ENCODE assay signal across 8 mouse cellular contexts in genomic region chr10:121587371-121587840, GRCm38 (mm10). TPM values are rescaled to one million over a fixed set of nuclear protein-coding genes. Genes with fewer than 3 reads are reported as not detected.
DNase-seq lines count a peak whose midpoint lies in the region; ATAC-seq and TF ChIP-seq lines count a peak whose summit lies in the region.

No protein-coding gene starts in this region.

- H3K79me2 ChIP-seq in myocyte (ENCODE audit: control insufficient read depth, insufficient read depth), result peaks cover 35% of the 10 kb centered on the region

- H3K4me3 ChIP-seq in kidney, embryonic 15.5 days (replicated peaks), result peak overlapping the region; percentile 89
- peak overlapping the region; percentile 84; the same call in 1 of the 2 replicates for H3K4me3 ChIP-seq in cortical plate, adult 2 months (ENCODE audit: insufficient read depth, low read length)
- peak overlapping the region; percentile 67 for H3K4me3 ChIP-seq in myocyte

- H3K4me1 ChIP-seq in kidney, embryonic 15.5 days, result peaks cover 17% of the 10 kb centered on the region
- H3K4me1 ChIP-seq in cortical plate, adult 2 months (ENCODE audit: control insufficient read depth, insufficient read depth, low read length), result peaks cover 2% of the 10 kb centered on the region; the same call in 1 of the 2 replicates

- peak overlapping the region; percentile 85; the same call in 1 of the 2 replicates for H3K27ac ChIP-seq in kidney, embryonic 15.5 days
- H3K27ac ChIP-seq in cortical plate, adult 2 months (ENCODE audit: insufficient read depth, low read length), result no peak overlapping the region

- peak overlapping the region; percentile 70 for H3ac ChIP-seq in myocyte (ENCODE audit: control insufficient read depth, insufficient read length)

- peak overlapping the region; percentile 87 for H3K9ac ChIP-seq in kidney, embryonic 15.5 days

- no peak for ATAC-seq in kidney, embryonic 15.5 days (replicated peaks; ENCODE audit: low FRiP score)
- peak; percentile 17 for ATAC-seq in inflammation-experienced regulatory T-cells, adult 6 months

- H3K36me3 ChIP-seq in kidney, embryonic 15.5 days, result peaks cover 54% of the 10 kb centered on the region
- peaks cover 16% of the 10 kb centered on the region for H3K36me3 ChIP-seq in myocyte (ENCODE audit: control insufficient read depth, insufficient read depth)

- peak overlapping the region; percentile 65 for H3K4me2 ChIP-seq in kidney, embryonic 15.5 days
- H3K4me2 ChIP-seq in myocyte (ENCODE audit: low read depth), result peak overlapping the region; percentile 74

- DNase-seq in kidney, adult 9 months, result no peak
- DNase-seq in cerebellum, postnatal 10 days, result no peak
- no peak for DNase-seq in thymus, postnatal 25 days
- no peak for DNase-seq in frontal cortex, postnatal 10 days (ENCODE audit: low spot score in 2 of 2)

- WGBS in kidney, embryonic 15.5 days, result 64% methylated on average over 6 of the region's 6 CpGs

- no peaks in the 10 kb centered on the region for H3K27me3 ChIP-seq in kidney, embryonic 15.5 days
- no peaks in the 10 kb centered on the region for H3K27me3 ChIP-seq in myocyte (ENCODE audit: control insufficient read depth, insufficient read depth, insufficient read length)

- no peaks in the 10 kb centered on the region for H3K9me3 ChIP-seq in kidney, embryonic 15.5 days (replicated peaks)

- TF ChIP-seq POLR2A in cortical plate, adult 2 months (IDR thresholded peaks at IDR 0.05; ENCODE audit: extremely low read depth, insufficient read depth, low read length), result no peak
- no peak for TF ChIP-seq POLR2A in myocyte (IDR thresholded peaks at IDR 0.05; ENCODE audit: insufficient read length, low read depth)

- no peak for TF ChIP-seq CTCF in cortical plate, adult 2 months (IDR thresholded peaks at IDR 0.05; ENCODE audit: extremely low read depth, insufficient read depth, low read length)

TF ChIP-seq in myocyte, 11 proteins besides CTCF, POLR2A, EP300 and RAD21:
- TF ChIP-seq E2F4 (IDR thresholded peaks at IDR 0.05; ENCODE audit: insufficient read depth), result no peak
- no peak for TF ChIP-seq TCF12 (IDR thresholded peaks at IDR 0.05; ENCODE audit: insufficient read depth, poor library complexity, severe bottlenecking)
- no peak for TF ChIP-seq MYOG (IDR thresholded peaks at IDR 0.05; ENCODE audit: control insufficient read depth in 1 of 3, insufficient read depth in 1 of 3, insufficient read length in 2 of 3, low read depth in 2 of 3)
- TF ChIP-seq POLR2AphosphoS2 (IDR thresholded peaks at IDR 0.05; ENCODE audit: insufficient read length, low read depth), result no peak

RNA-seq across cellular contexts. Expression of gene Tbk1, which starts 0.8 kb away (rescaled TPM):
- 31.2 and 31.8 TPM in 2 replicates for polyA plus RNA-seq in kidney, embryonic 15.5 days (2015; fragmentation: Nextera tagmentation; extraction: Ambion mirVana)
- polyA plus RNA-seq in cortical plate, adult 2 months (2012; rRNA removed), result 41.5 and 46.4 TPM in 2 replicates
- 10 to 100 TPM; 82.8 to 83.5 (median 83.2) TPM for polyA plus RNA-seq in inflammation-experienced regulatory T-cells, adult 6 months (2017; shearing (Covaris generic))
- polyA plus RNA-seq in myocyte (2012; fragmentation: generic; extraction: Trizol), result 9.0 TPM

RNA-seq across cellular contexts. Expression of gene Xpot, which starts 38.7 kb away (rescaled TPM):
- polyA plus RNA-seq in kidney, embryonic 15.5 days (2015; fragmentation: Nextera tagmentation; extraction: Ambion mirVana), result 50.8 and 55.9 TPM in 2 replicates
- 60.8 and 64.0 TPM in 2 replicates for polyA plus RNA-seq in cortical plate, adult 2 months (2012; rRNA removed)
- 10 to 100 TPM; 12.6 to 20.3 (median 19.9) TPM for polyA plus RNA-seq in inflammation-experienced regulatory T-cells, adult 6 months (2017; shearing (Covaris generic))
- 78.6 TPM for polyA plus RNA-seq in myocyte (2012; fragmentation: generic; extraction: Trizol)

RNA-seq across cellular contexts. Expression of gene D930020B18Rik, which starts 54.0 kb away (rescaled TPM):
- 0.19 and 0.42 TPM in 2 replicates for polyA plus RNA-seq in kidney, embryonic 15.5 days (2015; fragmentation: Nextera tagmentation; extraction: Ambion mirVana)
- 0.31 and 0.38 TPM in 2 replicates for polyA plus RNA-seq in cortical plate, adult 2 months (2012; rRNA removed)
- polyA plus RNA-seq in inflammation-experienced regulatory T-cells, adult 6 months (2017; shearing (Covaris generic)), result 1 to 10 TPM in 2 of 3 experiments, not detected in 1; 1.4 TPM
- polyA plus RNA-seq in myocyte (2012; fragmentation: generic; extraction: Trizol), result not detected
